Mouse (Mus musculus) cerebral cortex, adult 2 months (tissue): Measurements from ENCODE around the gene Klhdc10.

ENCODE experiments used
- WGBS: fragments of 180-500 bp; shearing (Covaris S2); methylation state at CpG from one replicate; pipeline ENCODE4 v1.1.7; 2018; 5-methylcytosine and 5-hydroxymethylcytosine counted together

Gene Klhdc10

GRCm38 (mm10) chr6:30402091-30402491 is 423 bp downstream of the Klhdc10 start:
- under 1% methylated on average over 29 of the region's 29 CpGs for WGBS

- 6% methylated on average over 4 of the region's 4 CpGs for WGBS
Measured at GRCm38 (mm10) chr6:30403465-30403864, 1.8 kb downstream of the Klhdc10 start.

- WGBS, result 65% methylated on average over 5 of the region's 5 CpGs
Measured at GRCm38 (mm10) chr6:30404671-30405070, 3.0 kb downstream of the Klhdc10 start.

GRCm38 (mm10) chr6:30408276-30408675 is 6.6 kb downstream of the Klhdc10 start:
- WGBS, result 87% methylated on average over 4 of the region's 4 CpGs

GRCm38 (mm10) chr6:30409399-30410093 is 7.9 kb downstream of the Klhdc10 start:
- 87% methylated on average over 7 of the region's 7 CpGs for WGBS

- 66% methylated on average over 4 of the region's 4 CpGs for WGBS
Measured at GRCm38 (mm10) chr6:30411311-30411710, 9.6 kb downstream of the Klhdc10 start.

- 94% methylated on average over 2 of the region's 2 CpGs for WGBS
Measured at GRCm38 (mm10) chr6:30416126-30416525, 14.5 kb downstream of the Klhdc10 start.

GRCm38 (mm10) chr6:30416801-30417200 is 15.1 kb downstream of the Klhdc10 start:
- WGBS, result 78% methylated on average over 7 of the region's 7 CpGs

- WGBS, result 51% methylated on average over 3 of the region's 3 CpGs
Measured at GRCm38 (mm10) chr6:30432461-30433192, 31.0 kb downstream of the Klhdc10 start.

- WGBS, result 91% methylated on average over 3 of the region's 3 CpGs
Measured at GRCm38 (mm10) chr6:30436476-30436875, 34.8 kb downstream of the Klhdc10 start.

- WGBS, result 65% methylated on average over 3 of the region's 3 CpGs
Measured at GRCm38 (mm10) chr6:30437054-30437453, 35.4 kb downstream of the Klhdc10 start.

- WGBS, result 71% methylated on average over 10 of the region's 10 CpGs
Measured at GRCm38 (mm10) chr6:30439576-30439975, 37.9 kb downstream of the Klhdc10 start.

- 87% methylated on average over 7 of the region's 7 CpGs for WGBS
Measured at GRCm38 (mm10) chr6:30456991-30457390, 55.3 kb downstream of the Klhdc10 start.

GRCm38 (mm10) chr6:30458626-30459025 is 57.0 kb downstream of the Klhdc10 start:
- 58% methylated on average over 5 of the region's 5 CpGs for WGBS

- WGBS, result 58% methylated on average over 16 of the region's 16 CpGs
Measured at GRCm38 (mm10) chr6:30459056-30459747, 57.5 kb downstream of the Klhdc10 start.

GRCm38 (mm10) chr6:30459811-30460749 is 58.4 kb downstream of the Klhdc10 start:
- 6% methylated on average over 40 of the region's 40 CpGs for WGBS

- 25% methylated on average over 19 of the region's 19 CpGs for WGBS
Measured at GRCm38 (mm10) chr6:30460750-30461446, 59.2 kb downstream of the Klhdc10 start.

GRCm38 (mm10) chr6:30461755-30462344 is 60.2 kb downstream of the Klhdc10 start:
- 93% methylated on average over 13 of the region's 13 CpGs for WGBS

- 60% methylated on average over 7 of the region's 7 CpGs for WGBS
Measured at GRCm38 (mm10) chr6:30462822-30463221, 61.2 kb downstream of the Klhdc10 start.

GRCm38 (mm10) chr6:30465586-30465985 is 63.9 kb downstream of the Klhdc10 start:
- WGBS, result 85% methylated on average over 11 of the region's 11 CpGs
